In genomic region chr10:117712871-117713270, GRCm38 (mm10) we compare ENCODE assay signal across 17 mouse cellular contexts. TPM values are rescaled to one million over a fixed set of nuclear protein-coding genes. Genes with fewer than 3 reads are reported as not detected.
A peak's percentile ranks its signal among the peaks of the same experiment; 100 is the strongest.
DNase-seq lines count a peak whose midpoint lies in the region; TF ChIP-seq lines count a peak whose summit lies in the region.
"Had no signal": no experiment of that assay in that cellular context is flagged by ENCODE, and none has a peak within 500 bp of the region (broad histone marks: within the 10 kb centered on the region; RNA-seq: fewer than 3 reads in every experiment).

No protein-coding gene starts in this region.

- TF ChIP-seq POLR2A in ES-Bruce4 (IDR thresholded peaks at IDR 0.05; ENCODE audit: insufficient read depth, low read length) = no peak

- H3K27ac ChIP-seq in ES-Bruce4 (ENCODE audit: insufficient read depth, low read length) = peak overlapping the region; percentile 56
- H3K27ac ChIP-seq: embryonic facial prominence, embryonic 13.5 days; embryonic facial prominence, embryonic 15.5 days; forebrain, embryonic 10.5 days; forebrain, embryonic 12.5 days had no signal

- H3K9me3 ChIP-seq in ES-Bruce4 (replicated peaks; ENCODE audit: control insufficient read depth, insufficient read depth, low read length, poor library complexity, severe bottlenecking) = no peaks in the 10 kb centered on the region
- H3K9me3 ChIP-seq: embryonic facial prominence, embryonic 13.5 days; embryonic facial prominence, embryonic 15.5 days; forebrain, embryonic 10.5 days; forebrain, embryonic 12.5 days; G1E had no signal

- TF ChIP-seq CTCF in ES-Bruce4 (IDR thresholded peaks at IDR 0.05; ENCODE audit: low read depth, low read length) = no peak

- H3K4me1 ChIP-seq in ES-Bruce4 (ENCODE audit: control insufficient read depth, insufficient read depth, low read length) = peaks cover 8% of the 10 kb centered on the region

- peak; percentile 54 for DNase-seq in heart, adult 11 months
- no peak for DNase-seq in heart, postnatal 4 days
- no peak for DNase-seq in embryo, embryonic 11 days
- no peak for DNase-seq in lung, postnatal 4 days
- DNase-seq: adrenal gland, adult 8-10 months; adrenal gland, postnatal 14 days; adrenal gland, postnatal 36 days; cerebellum, adult 2 months; cerebellum, postnatal 25 days had no signal

- no peak for TF ChIP-seq EP300 in ES-Bruce4 (IDR thresholded peaks at IDR 0.05; ENCODE audit: insufficient read depth, low read depth, low read length)

- no peak overlapping the region; the same call in 1 of the 2 replicates for H3K9ac ChIP-seq in ES-Bruce4 (ENCODE audit: low read depth, poor library complexity, severe bottlenecking)
- H3K9ac ChIP-seq: embryonic facial prominence, embryonic 13.5 days; embryonic facial prominence, embryonic 15.5 days; forebrain, embryonic 12.5 days had no signal

- H3K4me3 ChIP-seq in ES-Bruce4 (ENCODE audit: low read depth, low read length) = no peak overlapping the region
- H3K4me3 ChIP-seq: embryonic facial prominence, embryonic 13.5 days; embryonic facial prominence, embryonic 15.5 days; erythroblast, embryonic 14.5 days; forebrain, embryonic 10.5 days; forebrain, embryonic 12.5 days had no signal

- peaks cover 12% of the 10 kb centered on the region for H3K36me3 ChIP-seq in ES-Bruce4 (ENCODE audit: control insufficient read depth, insufficient read depth, low read length, poor library complexity, severe bottlenecking)
- H3K36me3 ChIP-seq: embryonic facial prominence, embryonic 13.5 days; embryonic facial prominence, embryonic 15.5 days had no signal

- no peaks in the 10 kb centered on the region for H3K27me3 ChIP-seq in ES-Bruce4 (ENCODE audit: control insufficient read depth, insufficient read depth, low read length, poor library complexity, severe bottlenecking)
- H3K27me3 ChIP-seq: embryonic facial prominence, embryonic 13.5 days; embryonic facial prominence, embryonic 15.5 days; forebrain, embryonic 12.5 days; Patski had no signal

RNA-seq across cellular contexts. Expression of gene Mdm2, which starts 2.3 kb away (rescaled TPM):
- total RNA-seq in heart, postnatal 4 days (2021) = 10 to 100 TPM; 48.4 to 50.8 TPM
- 325 and 334 TPM in 2 replicates for polyA plus RNA-seq in ES-Bruce4 (2011; ENCODE audit: insufficient read depth, insufficient read length, low read depth, missing spikeins)

RNA-seq across cellular contexts. Expression of gene Slc35e3, which starts 33.3 kb away (rescaled TPM):
- total RNA-seq in heart, postnatal 4 days (2021) = 1 to 10 TPM; 7.3 to 8.8 TPM
- 19.7 and 25.0 TPM in 2 replicates for polyA plus RNA-seq in ES-Bruce4 (2011; ENCODE audit: insufficient read depth, insufficient read length, low read depth, missing spikeins)
- polyA plus RNA-seq: erythroblast, embryonic 14.5 days had no signal
